Mouse (Mus musculus) midbrain, embryonic 16.5 days (tissue): ENCODE measurements around the gene Gm45753. TPM values are rescaled to one million over a fixed set of nuclear protein-coding genes. Genes with fewer than 3 reads are reported as not detected.

Experiments
- ATAC-seq: fragments of 200-750 bp; cut with Nextera tagmentation; 2 replicates; pipeline ENCODE4 v1.8.0; 2017; ENCODE audit warnings: moderate TSS enrichment
- H3K27ac ChIP-seq: fragments of 300-500 bp; sonication (generic); 2 replicates; pipeline ENCODE4 v1.5.1; 2014; ENCODE audit warnings: mild to moderate bottlenecking, low read length, mixed read lengths
- H3K27me3 ChIP-seq: fragments of 300-500 bp; sonication (generic); 2 replicates; pipeline ENCODE4 v1.6.1; 2014; ENCODE audit warnings: low read depth, low read length, mixed read lengths; ENCODE audit not compliant: control insufficient read depth, insufficient read depth
- H3K36me3 ChIP-seq: fragments of 300-500 bp; sonication (generic); 2 replicates; pipeline ENCODE4 v1.6.1; 2014; ENCODE audit warnings: mild to moderate bottlenecking, low read length, moderate library complexity, mixed read lengths; ENCODE audit not compliant: control insufficient read depth, insufficient read depth
- H3K4me1 ChIP-seq: fragments of 300-500 bp; sonication (generic); 2 replicates; pipeline ENCODE4 v1.6.1; 2014; ENCODE audit warnings: mild to moderate bottlenecking, low read length, mixed read lengths; ENCODE audit not compliant: control insufficient read depth, insufficient read depth
- H3K4me2 ChIP-seq: fragments of 300-500 bp; sonication (generic); 2 replicates; pipeline ENCODE4 v1.6.1; 2014; ENCODE audit warnings: mild to moderate bottlenecking, low read length, mixed read lengths
- H3K4me3 ChIP-seq: fragments of 300-500 bp; sonication (generic); 2 replicates; pipeline ENCODE4 v1.5.1; 2014; ENCODE audit warnings: low read depth, mild to moderate bottlenecking, low read length, moderate library complexity, mixed read lengths
- H3K9ac ChIP-seq: fragments of 300-500 bp; sonication (generic); 2 replicates; pipeline ENCODE4 v1.6.1; 2014; ENCODE audit warnings: low read depth, low read length, mixed read lengths
- H3K9me3 ChIP-seq: fragments of 300-500 bp; sonication (generic); replicated peaks from 2 replicates; pipeline ENCODE4 v1.6.1; 2014; ENCODE audit warnings: mild to moderate bottlenecking, low read length, mixed read lengths; ENCODE audit not compliant: control insufficient read depth, poor library complexity, severe bottlenecking
- WGBS: fragments of 180-500 bp; shearing (Covaris S2); extraction: QIAGEN DNeasy Blood & Tissue Kit; methylation state at CpG from one replicate; pipeline ENCODE4 v1.1.7; 2014; 5-methylcytosine and 5-hydroxymethylcytosine counted together
- polyA plus RNA-seq: library from polyadenylated mRNA; unstranded; fragments of >200 nt; fragmentation: Nextera tagmentation; extraction: Ambion mirVana; gene quantifications from 2 replicates; pipeline ENCODE4 v1.2.1, GENCODE M21; 2015

The Gm45753 gene
- polyA plus RNA-seq, 1 experiment from 2014 or later = not detected

GRCm38 (mm10) chr8:45295276-45295675 is 13.0 kb downstream of the Gm45753 start:
- H3K9ac ChIP-seq = no peak overlapping the region
- no peaks in the 10 kb centered on the region for H3K9me3 ChIP-seq
- no peak overlapping the region for H3K4me2 ChIP-seq
- no peaks in the 10 kb centered on the region for H3K4me1 ChIP-seq
- H3K27ac ChIP-seq = no peak overlapping the region
- no peaks in the 10 kb centered on the region for H3K27me3 ChIP-seq
- no peak for ATAC-seq
- H3K4me3 ChIP-seq = no peak overlapping the region
- H3K36me3 ChIP-seq = no peaks in the 10 kb centered on the region
- 95% methylated on average over 6 of the region's 6 CpGs for WGBS

- Histone ChIP-seq H3K9me3 (no peaks in the 10 kb centered on the region), H3K4me3 (no peak within 1 kb of the TSS), H3K9ac (no peak within 1 kb of the TSS), H3K36me3 (no peaks in the 10 kb centered on the region), H3K4me1 (no peaks in the 10 kb centered on the region), H3K27ac (no peak within 1 kb of the TSS), H3K4me2 (no peak within 1 kb of the TSS), H3K27me3 (no peaks in the 10 kb centered on the region)
- 94% methylated on average over 7 of the region's 7 CpGs for WGBS
- no peak for ATAC-seq
These were observed 13.6 kb downstream of the Gm45753 start, which contains the start of gene Klkb1 for GRCm38 (mm10) chr8:45294687-45295086. Gene Klkb1 (minus strand): TSS chr8:45294859.

DNA sequence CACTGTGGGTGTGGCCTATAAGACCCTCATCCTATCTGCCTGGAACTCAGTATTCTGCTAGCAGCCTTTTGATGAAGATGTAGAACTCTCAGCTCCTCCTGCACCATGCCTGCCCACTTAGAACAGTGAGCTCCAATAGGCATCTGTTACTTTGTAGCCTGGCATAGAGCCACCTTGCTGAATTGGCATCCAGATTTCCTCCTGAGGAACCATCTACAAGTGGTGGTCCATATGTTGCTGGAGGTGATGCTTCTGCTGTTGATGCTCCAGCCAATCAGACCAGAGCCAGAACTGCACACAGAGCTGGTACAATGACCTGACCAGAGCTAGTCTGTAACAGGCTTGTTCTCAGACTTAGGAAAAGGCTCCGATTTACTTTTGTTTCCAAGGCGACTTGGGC is 16.5 kb downstream of the Gm45753 start:
- Histone ChIP-seq H3K4me3 (no peak overlapping the region), H3K27ac (no peak overlapping the region), H3K9ac (no peak overlapping the region), H3K4me2 (no peak overlapping the region), H3K27me3 (no peaks in the 10 kb centered on the region), H3K9me3 (no peaks in the 10 kb centered on the region), H3K4me1 (no peaks in the 10 kb centered on the region), H3K36me3 (no peaks in the 10 kb centered on the region)
- ATAC-seq = no peak
- WGBS = 86% methylated on average over 2 of the region's 2 CpGs

- no peaks in the 10 kb centered on the region for H3K4me1 ChIP-seq
- 82% methylated on average over 8 of the region's 8 CpGs for WGBS
- H3K9me3 ChIP-seq = no peaks in the 10 kb centered on the region
- no peaks in the 10 kb centered on the region for H3K36me3 ChIP-seq
- no peak overlapping the region for H3K4me2 ChIP-seq
- H3K4me3 ChIP-seq = no peak overlapping the region
- no peak overlapping the region for H3K9ac ChIP-seq
- ATAC-seq = no peak
- H3K27me3 ChIP-seq = no peaks in the 10 kb centered on the region
- H3K27ac ChIP-seq = no peak overlapping the region
These were observed 26.6 kb downstream of the Gm45753 start for GRCm38 (mm10) chr8:45281630-45282029.

- Histone ChIP-seq H3K27ac (no peak overlapping the region), H3K36me3 (no peaks in the 10 kb centered on the region), H3K9ac (no peak overlapping the region), H3K4me3 (no peak overlapping the region), H3K4me1 (no peaks in the 10 kb centered on the region), H3K9me3 (no peaks in the 10 kb centered on the region), H3K4me2 (no peak overlapping the region), H3K27me3 (no peaks in the 10 kb centered on the region)
- 75% methylated on average over 3 of the region's 3 CpGs for WGBS
- no peak for ATAC-seq
These were observed 30.8 kb downstream of the Gm45753 start for GRCm38 (mm10) chr8:45277453-45277852.

DNA sequence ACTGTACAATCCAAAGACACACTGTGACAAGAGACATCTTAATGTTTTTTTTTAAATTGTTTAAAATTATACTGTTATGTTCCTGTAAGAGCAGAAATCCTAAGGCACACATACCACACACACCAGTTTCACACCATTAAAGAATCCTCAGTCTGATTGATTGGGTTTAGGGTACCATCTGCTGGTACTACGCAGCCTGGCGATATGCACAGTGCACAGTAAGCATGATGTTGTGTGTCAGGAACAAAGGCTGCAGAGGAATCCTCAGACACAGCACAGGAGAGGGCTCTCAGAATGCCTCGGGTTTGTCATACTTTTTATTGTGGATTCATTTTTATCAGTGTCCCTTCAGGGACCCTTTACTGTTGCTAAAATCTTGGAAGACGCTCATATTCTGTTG is 33.9 kb downstream of the Gm45753 start:
- no peaks in the 10 kb centered on the region for H3K4me1 ChIP-seq
- no peak overlapping the region for H3K27ac ChIP-seq
- no peaks in the 10 kb centered on the region for H3K27me3 ChIP-seq
- WGBS = 78% methylated on average over 4 of the region's 4 CpGs
- no peaks in the 10 kb centered on the region for H3K36me3 ChIP-seq
- ATAC-seq = no peak
- no peak overlapping the region for H3K4me3 ChIP-seq
- no peak overlapping the region for H3K4me2 ChIP-seq
- no peaks in the 10 kb centered on the region for H3K9me3 ChIP-seq
- H3K9ac ChIP-seq = no peak overlapping the region

- Histone ChIP-seq H3K4me1 (no peaks in the 10 kb centered on the region), H3K27ac (no peak overlapping the region), H3K4me3 (no peak overlapping the region), H3K9ac (no peak overlapping the region), H3K27me3 (no peaks in the 10 kb centered on the region), H3K4me2 (no peak overlapping the region), H3K36me3 (no peaks in the 10 kb centered on the region), H3K9me3 (0 out of 2 replicates have a peak, but pooled peaks cover 2% of the 10 kb centered on the region)
- ATAC-seq = no peak
These were observed 39.2 kb downstream of the Gm45753 start for GRCm38 (mm10) chr8:45269056-45269455.

DNA sequence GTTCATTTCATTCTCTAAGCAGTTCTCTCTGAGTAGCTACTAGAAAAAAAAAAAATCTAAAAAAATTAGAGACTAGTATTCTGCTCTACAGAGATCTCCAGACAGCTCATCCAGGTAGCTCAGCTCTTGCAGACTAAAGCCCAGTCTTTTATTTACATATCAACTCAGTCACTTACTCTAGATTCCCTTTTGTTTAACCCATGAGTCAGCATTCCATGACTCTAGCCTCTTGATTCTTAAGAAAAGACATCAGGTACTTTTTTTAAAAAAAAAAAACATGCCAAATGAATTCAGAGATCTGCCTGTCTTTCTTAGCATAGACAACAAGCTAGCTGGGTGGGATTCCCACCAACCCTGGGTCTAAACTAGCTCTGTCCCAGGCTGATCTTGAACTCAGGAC is 39.8 kb downstream of the Gm45753 start:
- Histone ChIP-seq H3K4me2 (no peak overlapping the region), H3K27ac (no peak overlapping the region), H3K4me1 (no peaks in the 10 kb centered on the region), H3K4me3 (no peak overlapping the region), H3K9me3 (0 out of 2 replicates have a peak, but pooled peaks cover 2% of the 10 kb centered on the region), H3K36me3 (no peaks in the 10 kb centered on the region), H3K27me3 (no peaks in the 10 kb centered on the region), H3K9ac (no peak overlapping the region)
- ATAC-seq = no peak

DNA sequence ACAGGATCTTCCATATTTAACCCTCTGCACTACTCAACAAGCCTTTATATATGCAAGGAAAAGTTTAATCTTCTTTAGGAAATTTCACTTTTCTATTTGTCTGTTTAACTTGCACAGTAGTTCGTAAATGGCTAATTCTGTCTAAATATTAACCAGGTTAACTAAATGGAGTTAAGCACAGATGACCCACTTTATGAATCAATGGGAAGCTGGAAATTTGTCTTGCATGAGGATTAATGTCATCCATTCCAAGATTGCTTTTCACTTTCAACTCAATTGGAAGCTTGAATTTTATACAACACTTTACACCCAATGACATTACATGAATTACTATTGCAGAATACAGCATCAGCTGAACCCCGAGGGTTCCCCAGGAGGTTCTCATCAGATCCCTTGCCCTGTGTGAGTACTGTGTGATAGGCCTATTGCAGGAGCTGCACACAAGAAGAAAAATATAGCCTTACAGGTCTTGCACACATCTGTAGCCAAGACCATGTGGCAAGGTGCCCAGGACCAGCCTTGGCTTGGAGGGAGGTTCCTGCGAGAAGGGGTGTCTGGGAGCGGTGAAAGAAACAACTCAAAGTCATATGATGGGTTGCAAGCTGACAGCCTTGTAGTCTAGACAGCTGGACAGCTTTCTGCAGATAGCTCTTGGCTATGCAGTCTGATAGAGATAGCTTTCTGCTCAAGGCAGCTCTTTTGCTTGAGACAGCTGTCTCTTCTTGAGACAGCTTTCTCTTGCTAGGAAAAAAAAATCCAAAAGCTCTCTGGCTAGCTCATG is 40.5 kb downstream of the Gm45753 start:
- Histone ChIP-seq H3K9me3 (0 out of 2 replicates have a peak, but pooled peaks cover 2% of the 10 kb centered on the region), H3K4me2 (no peak overlapping the region), H3K36me3 (no peaks in the 10 kb centered on the region), H3K27me3 (no peaks in the 10 kb centered on the region), H3K4me1 (no peaks in the 10 kb centered on the region), H3K27ac (no peak overlapping the region), H3K4me3 (no peak overlapping the region), H3K9ac (no peak overlapping the region)
- 89% methylated on average over 4 of the region's 4 CpGs for WGBS
- ATAC-seq = no peak
